24 mouse cellular contexts compared by ENCODE assay signal in the genomic region with DNA sequence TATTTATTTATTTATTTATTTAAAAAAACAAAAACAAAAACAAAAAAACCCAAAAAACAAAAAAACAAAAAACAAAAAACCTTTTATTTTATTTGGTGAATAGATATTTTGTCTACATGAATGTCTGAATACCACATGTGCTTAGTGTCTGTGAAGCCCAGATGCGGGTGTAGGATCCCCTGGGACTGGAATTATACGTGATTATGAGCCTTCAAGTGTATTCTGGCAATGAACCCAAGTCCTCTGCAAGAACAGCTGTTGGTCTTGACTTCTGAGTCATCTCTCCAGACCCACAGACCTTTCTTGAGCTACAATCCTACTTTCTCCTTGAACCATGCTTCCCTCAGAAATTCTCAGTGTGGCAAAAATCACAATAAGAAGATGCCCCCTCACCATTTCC.
DNase-seq lines count a peak whose midpoint lies in the region; ATAC-seq lines count a peak whose summit lies in the region.
"Had no signal": no experiment of that assay in that cellular context is flagged by ENCODE, and none has a peak within 500 bp of the region (broad histone marks: within the 10 kb centered on the region; RNA-seq: fewer than 3 reads in every experiment).

No protein-coding gene starts in this region.

- H3K36me3 ChIP-seq in forebrain, embryonic 15.5 days, result no peaks in the 10 kb centered on the region
- H3K36me3 ChIP-seq: embryonic facial prominence, embryonic 12.5 days; heart, embryonic 12.5 days; heart, embryonic 15.5 days; hindbrain, embryonic 10.5 days; hindbrain, embryonic 13.5 days; intestine, embryonic 15.5 days had no signal

- no peaks in the 10 kb centered on the region for H3K27me3 ChIP-seq in forebrain, embryonic 15.5 days
- H3K27me3 ChIP-seq: embryonic facial prominence, embryonic 12.5 days; forebrain, embryonic 13.5 days; heart, embryonic 12.5 days; heart, embryonic 15.5 days; hindbrain, embryonic 13.5 days; intestine, embryonic 15.5 days had no signal

- peak; percentile 10 to 12 for DNase-seq in heart, postnatal 10 days
- no peak for DNase-seq in heart, postnatal 36 days
- peak; percentile 91 for DNase-seq in MN1 (ENCODE audit: low spot score)
- peak; percentile 18 for DNase-seq in brain, adult 2 months (ENCODE audit: low read depth, low spot score)
- DNase-seq in layer of hippocampus, adult 8-10 months (ENCODE audit: low spot score in 2 of 2), result no peak
- DNase-seq: adrenal gland, adult 8-10 months; adrenal gland, postnatal 25 days; cerebellum, adult 18-20 months; cerebellum, adult 9-10 months; cerebellum, postnatal 14 days; forebrain, postnatal 0 days; gastrocnemius, adult 2 months; gastrocnemius, postnatal 14 days; kidney, adult 11 months had no signal

- intact Hi-C loops in heart, postnatal 10 days (cut with DNase I), result no loop called here
- intact Hi-C loops in heart, postnatal 36 days (cut with DNase I), result no loop called here

- H3K27ac ChIP-seq in forebrain, embryonic 15.5 days (replicated peaks), result no peak overlapping the region
- H3K27ac ChIP-seq: embryonic facial prominence, embryonic 12.5 days; forebrain, embryonic 13.5 days; gastrocnemius, adult 2 months; heart, embryonic 15.5 days; hindbrain, embryonic 10.5 days; hindbrain, embryonic 13.5 days; intestine, embryonic 15.5 days had no signal

- no peak overlapping the region for H3K4me2 ChIP-seq in forebrain, embryonic 15.5 days (replicated peaks)
- H3K4me2 ChIP-seq: embryonic facial prominence, embryonic 12.5 days; forebrain, embryonic 13.5 days; heart, embryonic 12.5 days; heart, embryonic 15.5 days; hindbrain, embryonic 13.5 days; intestine, embryonic 15.5 days had no signal

- H3K4me1 ChIP-seq in forebrain, embryonic 15.5 days, result no peaks in the 10 kb centered on the region
- H3K4me1 ChIP-seq: embryonic facial prominence, embryonic 12.5 days; forebrain, embryonic 13.5 days; heart, embryonic 12.5 days; heart, embryonic 15.5 days; hindbrain, embryonic 10.5 days; hindbrain, embryonic 13.5 days; intestine, embryonic 15.5 days had no signal

- WGBS in forebrain, embryonic 15.5 days, result 69% methylated on average over 2 of the region's 2 CpGs

- no peak overlapping the region for H3K9ac ChIP-seq in forebrain, embryonic 15.5 days (replicated peaks)
- H3K9ac ChIP-seq: embryonic facial prominence, embryonic 12.5 days; forebrain, embryonic 13.5 days; forebrain, postnatal 0 days; heart, embryonic 12.5 days; heart, embryonic 15.5 days; hindbrain, embryonic 13.5 days; intestine, embryonic 15.5 days had no signal

- no peak overlapping the region for H3K4me3 ChIP-seq in forebrain, embryonic 15.5 days
- H3K4me3 ChIP-seq: embryonic facial prominence, embryonic 12.5 days; erythroblast, embryonic 14.5 days; forebrain, embryonic 13.5 days; gastrocnemius, adult 2 months; heart, embryonic 12.5 days; heart, embryonic 15.5 days; hindbrain, embryonic 10.5 days; hindbrain, embryonic 13.5 days; intestine, embryonic 15.5 days had no signal

- ATAC-seq in forebrain, embryonic 15.5 days (replicated peaks), result no peak
- ATAC-seq: forebrain, embryonic 13.5 days; forebrain, postnatal 0 days; hindbrain, embryonic 16.5 days; intestine, embryonic 15.5 days had no signal

- H3K9me3 ChIP-seq in forebrain, embryonic 15.5 days, result no peaks in the 10 kb centered on the region
- H3K9me3 ChIP-seq: embryonic facial prominence, embryonic 12.5 days; forebrain, embryonic 13.5 days; heart, embryonic 12.5 days; heart, embryonic 15.5 days; hindbrain, embryonic 10.5 days; hindbrain, embryonic 13.5 days; intestine, embryonic 15.5 days had no signal

Comparison
In these comparisons a context has a peak if more than half of its experiments do, and no peak if none do; other contexts are left out.
1. DNase-seq: peak in heart, postnatal 10 days (2 of 2), MN1 (single experiment) and brain, adult 2 months (single experiment); none in heart, postnatal 36 days (0 of 2) and layer of hippocampus, adult 8-10 months (0 of 2).